Mouse (Mus musculus): ENCODE results near the gene Qtrt1. TPM values are rescaled to one million over a fixed set of nuclear protein-coding genes. Genes with fewer than 3 reads are reported as not detected.

Qtrt1 gene
- 10 to 100 TPM; 14.8 to 21.1 TPM for total RNA-seq (2021)
- long read RNA-seq, experiment 1, transcript Qtrt1-201 (10 exons, 1,316 nt) = major isoform, 16 of 22 reads
- long read RNA-seq, experiment 1, partial matches to known transcripts = 2 of 22 reads
- long read RNA-seq, experiment 1, other reads (novel, unspliced or antisense) = 4 of 22 reads
- long read RNA-seq, experiment 2, transcript Qtrt1-201 (10 exons, 1,316 nt) = major isoform, 6 of 9 reads
- long read RNA-seq, experiment 2, partial matches to known transcripts = 1 of 9 reads
- long read RNA-seq, experiment 2, other reads (novel, unspliced or antisense) = 2 of 9 reads

DNA sequence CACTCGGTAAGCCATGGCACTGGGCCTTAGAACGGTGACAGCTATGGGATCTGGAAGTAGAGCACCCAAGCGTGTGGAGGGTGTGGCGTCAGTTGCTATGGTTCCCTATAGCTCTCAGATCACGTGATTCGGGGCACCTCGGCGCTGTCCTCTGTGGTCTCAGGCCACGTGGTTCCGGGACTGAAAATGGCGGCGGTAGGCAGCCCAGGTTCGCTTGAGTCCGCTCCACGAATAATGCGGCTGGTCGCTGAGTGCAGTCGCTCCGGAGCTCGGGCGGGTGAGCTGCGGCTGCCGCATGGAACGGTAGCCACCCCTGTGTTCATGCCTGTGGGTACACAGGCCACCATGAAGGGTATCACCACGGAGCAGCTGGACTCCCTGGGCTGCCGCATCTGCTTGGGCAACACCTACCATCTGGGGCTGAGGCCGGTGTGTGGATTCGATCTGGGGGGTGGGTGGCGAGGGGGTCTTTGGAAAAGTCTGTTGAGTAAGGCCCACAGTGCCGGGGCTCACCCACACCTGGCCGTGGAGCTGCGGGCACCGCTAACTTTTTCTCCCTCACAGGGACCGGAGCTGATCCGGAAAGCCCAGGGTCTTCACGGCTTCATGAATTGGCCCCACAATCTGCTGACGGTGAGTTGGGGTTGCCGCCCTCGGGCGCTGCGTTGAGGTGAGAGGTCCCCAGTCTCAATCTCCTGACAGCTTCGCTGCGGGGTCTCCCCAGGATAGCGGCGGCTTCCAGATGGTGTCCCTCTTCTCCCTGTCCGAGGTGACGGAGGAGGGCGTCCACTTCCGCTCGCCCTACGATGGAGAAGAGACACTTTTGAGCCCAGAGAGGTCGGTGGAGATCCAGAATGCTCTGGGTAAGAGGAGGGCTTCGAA lies at the start of gene Qtrt1:
Gene Qtrt1, plus strand, starts transcription at position 169 of the 882 bp plus-strand sequence.
- DNase-seq = peak; percentile 87

DNA sequence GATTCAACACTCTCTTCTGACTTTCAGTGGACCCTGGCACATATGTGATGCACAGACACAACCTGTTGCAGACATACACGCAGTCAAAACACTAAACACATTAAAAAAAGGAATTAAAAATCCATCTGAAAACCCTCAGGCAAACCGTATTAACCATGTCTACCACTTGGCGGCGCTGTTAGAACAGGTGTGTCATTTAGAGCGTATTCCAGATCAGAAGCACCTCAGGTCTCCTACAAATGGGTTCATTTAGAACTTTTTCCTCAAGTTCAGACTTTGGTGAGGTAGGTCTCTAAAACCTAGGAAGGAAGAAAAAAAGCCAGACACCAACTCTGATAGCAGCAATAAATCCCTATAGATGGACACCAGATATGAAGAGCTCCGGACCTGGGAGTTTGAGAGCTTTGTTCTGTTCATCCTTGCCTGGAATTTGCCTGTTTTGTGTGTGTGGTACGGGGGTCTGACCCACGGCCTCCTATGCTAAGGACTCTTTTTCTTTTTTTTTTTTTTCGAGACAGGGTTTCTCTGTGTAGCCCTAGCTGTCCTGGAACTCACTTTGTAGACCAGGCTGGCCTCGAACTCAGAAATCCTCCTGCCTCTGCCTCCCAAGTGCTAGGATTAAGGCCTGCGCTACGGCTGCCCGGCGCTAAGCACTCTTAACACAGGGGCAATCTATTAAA lies 45.0 kb upstream of the Qtrt1 start:
- peak; percentile 75 for DNase-seq

DNA sequence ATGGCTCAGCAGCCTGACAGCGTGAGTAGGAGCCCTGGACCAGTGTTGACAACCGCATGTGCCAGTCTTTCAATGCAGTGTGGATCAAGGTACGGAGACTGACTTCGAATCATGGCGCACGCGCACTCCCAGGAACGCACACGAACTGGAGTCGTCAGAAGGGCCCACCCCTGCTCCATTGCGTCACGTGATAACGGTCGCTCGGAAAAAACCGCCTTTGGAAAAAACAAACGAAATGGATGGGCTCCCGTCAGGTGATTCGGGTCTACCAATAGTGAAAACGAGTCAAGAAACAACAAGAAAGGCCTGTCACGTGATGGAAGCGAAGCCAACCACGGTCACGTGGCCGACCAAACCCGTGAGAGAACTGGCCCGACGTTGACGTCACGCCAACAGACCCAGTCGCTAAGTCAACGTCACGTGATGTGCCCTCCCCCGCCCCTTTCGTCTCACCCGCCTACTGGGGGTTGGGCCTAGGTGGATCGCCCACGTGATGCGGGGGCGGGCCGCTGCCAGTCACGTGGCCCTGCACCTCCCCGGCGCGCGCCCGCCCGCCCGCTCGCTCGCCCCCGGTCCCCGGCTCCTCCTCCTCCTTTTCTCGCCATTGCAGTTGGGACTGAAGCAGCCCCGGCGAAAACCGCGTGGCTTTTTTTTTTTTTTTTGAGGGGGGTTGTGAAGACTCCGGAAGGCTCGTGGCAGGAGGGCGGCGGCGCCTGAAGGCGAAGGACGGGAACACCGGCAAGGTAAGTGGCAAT lies 44.1 kb upstream of the Qtrt1 start, which contains the start of gene Ilf3:
Gene Ilf3, plus strand, starts transcription at position 515 of the 755 bp plus-strand sequence.
- peak; percentile 100 for DNase-seq

DNA sequence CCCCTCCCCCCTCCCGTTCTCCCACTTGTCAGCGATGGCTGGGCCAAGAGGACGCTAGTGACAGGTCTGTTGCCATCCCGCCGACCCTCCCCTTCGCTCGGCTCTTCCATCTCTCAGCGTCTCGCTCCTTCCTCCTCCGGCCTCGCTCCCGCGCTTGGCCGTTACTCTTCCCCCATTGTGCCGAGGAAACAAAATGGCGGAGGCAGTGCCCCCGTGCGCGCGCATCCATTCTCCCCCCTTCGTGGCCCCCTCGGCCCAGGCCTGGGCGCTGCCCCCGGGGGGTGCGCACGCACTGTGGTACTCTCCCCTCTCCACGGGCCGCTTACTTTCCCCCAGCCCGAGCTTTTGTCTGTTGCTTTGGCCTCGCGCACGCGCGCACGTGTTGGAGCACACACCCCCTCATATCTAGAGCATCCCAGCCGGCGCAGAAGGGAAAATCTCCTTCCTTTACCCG lies 43.5 kb upstream of the Qtrt1 start:
- DNase-seq = peak; percentile 79

DNA sequence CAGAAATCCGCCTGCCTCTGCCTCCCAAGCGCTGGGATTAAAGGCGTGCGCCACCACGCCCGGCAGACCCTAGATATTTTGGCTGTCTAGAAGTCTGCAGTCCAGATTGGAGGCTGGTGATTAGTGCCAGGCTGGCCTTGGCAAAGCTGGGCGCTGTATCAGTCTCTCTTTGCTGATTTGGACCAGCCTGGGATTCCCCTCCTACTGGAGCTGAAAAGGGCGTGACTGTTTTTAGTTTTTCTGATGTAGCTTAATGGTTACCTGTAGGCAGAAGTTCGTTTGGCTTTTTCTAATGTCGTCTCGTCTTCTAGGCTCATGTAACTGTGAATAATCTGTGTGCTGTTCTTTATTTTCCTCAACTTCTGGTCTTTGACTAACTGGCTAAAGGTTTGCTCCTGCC lies 42.6 kb upstream of the Qtrt1 start:
- no peak for DNase-seq

DNA sequence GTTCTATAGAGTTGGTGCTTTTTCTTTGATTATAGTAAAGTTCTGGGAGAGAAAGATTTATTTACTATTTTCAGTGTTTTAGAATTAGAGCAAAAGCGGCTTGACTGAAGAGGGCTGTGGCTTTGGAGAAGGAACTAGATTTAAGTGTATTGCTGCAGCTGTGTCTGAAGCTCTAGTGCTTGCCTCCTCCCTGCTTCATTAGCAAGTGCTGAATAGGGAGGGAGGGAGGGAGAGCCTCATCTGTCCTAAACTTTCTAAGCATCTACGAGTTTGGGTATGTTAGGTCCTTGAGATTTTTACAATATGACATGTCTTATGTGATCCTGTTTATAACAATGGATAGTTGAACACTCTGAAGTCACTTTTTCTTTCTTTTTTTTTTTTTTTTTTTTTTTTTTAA lies 40.8 kb upstream of the Qtrt1 start:
- DNase-seq = no peak

DNA sequence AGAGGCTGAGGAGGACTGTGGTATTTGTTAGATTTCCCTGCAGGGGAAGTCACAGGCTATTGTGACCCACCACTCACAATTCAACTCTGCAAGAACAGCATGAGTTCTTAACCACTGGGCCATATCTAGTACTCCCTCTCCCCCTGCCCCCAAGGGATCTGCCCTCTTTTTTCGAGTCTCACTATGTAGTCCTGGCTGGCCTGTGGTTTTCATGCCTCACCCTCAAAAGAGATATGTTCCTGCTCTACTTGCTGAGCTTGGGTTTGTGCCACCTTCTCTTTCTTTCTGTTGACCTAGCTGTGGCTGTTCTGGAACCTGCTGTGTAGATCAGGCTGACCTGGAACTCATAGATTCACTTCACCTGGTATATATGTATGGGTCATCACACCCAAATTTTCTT lies 39.1 kb upstream of the Qtrt1 start:
- DNase-seq = no peak

DNA sequence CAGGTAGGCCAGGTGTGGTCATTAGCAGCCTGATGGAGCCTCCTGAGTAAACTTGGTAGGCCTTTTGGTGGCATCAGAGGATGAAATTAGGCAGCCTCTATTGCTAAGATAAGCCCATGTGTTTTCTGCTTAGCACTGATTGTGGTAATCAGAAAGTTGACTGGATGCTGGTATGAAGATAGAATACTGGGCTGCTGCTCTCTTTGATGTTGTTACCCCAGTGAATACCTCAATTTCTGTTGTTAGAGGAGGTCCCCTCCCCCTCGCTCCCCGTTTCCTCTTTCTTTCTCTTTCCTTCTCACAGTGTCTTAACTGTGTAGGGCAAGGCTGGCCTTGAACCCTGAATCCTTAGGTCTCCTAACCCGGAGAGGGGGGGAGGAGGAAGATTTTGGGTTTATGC lies 32.4 kb upstream of the Qtrt1 start:
- DNase-seq = no peak

DNA sequence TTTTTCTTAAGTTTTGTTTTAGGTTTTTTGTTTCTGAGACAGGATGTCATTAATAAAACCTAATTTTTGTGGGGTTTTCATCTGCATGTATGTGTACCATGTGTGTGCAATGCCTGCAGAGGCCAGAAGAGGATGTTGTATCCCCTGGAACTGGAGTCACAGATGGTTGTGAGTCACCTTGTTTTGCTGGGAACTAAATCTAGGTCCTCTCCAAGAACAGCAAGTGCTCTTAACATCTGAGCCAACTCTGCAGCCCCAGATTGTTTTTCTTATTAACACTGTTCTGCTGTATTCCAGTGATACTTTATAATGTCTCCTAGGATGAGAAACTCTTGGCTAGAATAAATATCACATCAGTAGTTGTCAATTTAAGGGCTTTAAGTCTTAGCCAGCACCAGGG lies 30.8 kb upstream of the Qtrt1 start:
- DNase-seq = no peak

DNA sequence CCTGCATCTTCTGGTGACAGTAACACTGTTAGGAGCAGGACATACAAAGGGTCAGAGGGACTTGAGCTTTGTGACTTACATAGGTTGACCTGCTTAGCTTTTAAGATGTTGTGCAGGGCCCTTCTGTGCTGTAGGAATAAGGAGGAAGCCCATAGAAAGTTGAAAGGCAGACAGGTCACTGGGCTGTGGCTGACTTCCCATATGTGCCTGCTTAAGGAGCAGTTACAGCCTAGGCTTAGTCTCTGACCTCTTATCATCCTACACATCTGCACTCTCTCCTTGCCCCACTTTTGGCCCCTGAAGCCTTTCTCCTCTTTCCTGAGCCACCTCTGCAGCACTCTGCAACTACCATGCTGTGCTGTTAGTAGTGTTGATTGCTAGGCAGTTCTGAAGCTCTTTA lies 27.7 kb upstream of the Qtrt1 start:
- DNase-seq = no peak

DNA sequence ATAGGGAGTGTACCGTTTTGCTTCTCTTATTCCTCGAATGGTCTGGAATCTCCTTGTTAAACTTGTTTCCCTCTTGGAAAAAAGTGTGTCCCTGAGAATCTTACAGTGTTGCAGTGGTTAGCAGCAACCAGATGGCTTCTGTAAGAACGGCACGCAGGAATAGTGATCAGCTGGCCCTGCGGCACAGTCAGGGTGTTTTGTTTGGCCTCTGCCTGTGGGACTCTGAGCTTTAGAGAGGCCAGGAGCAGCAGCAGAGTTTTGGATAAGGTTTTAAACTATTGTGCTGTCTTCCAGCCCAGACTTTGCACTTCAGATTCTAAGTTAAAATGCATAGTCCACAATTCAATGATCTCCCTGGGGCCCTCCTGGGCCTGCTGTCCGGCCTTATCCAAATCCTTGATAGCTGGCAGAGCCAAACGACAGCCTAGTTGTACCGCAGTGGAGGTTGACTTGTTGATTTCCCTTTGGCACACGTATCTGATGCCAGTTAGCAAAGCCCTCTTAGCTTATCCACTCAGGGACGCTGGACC lies 18.9 kb upstream of the Qtrt1 start:
- DNase-seq = no peak

DNA sequence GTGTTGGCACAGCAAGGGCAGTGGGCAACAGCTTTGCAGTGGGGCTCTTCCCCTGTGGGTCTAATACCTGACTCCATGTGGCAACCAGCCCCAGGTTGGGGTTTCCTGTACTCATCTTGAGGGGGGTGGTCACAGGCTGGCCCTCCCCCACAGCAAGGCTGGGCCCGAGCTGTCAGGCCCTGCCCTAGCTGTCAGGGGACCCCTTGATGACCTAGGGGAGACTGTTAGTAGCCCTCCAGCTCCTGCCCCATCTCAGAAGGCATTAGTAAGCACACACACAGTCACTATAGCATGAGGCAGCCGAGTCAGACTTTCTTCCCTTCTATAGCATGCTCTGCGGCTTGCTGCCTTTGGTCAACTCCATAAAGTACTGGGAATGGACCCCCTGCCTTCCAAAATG lies 15.9 kb upstream of the Qtrt1 start:
- no peak for DNase-seq

DNA sequence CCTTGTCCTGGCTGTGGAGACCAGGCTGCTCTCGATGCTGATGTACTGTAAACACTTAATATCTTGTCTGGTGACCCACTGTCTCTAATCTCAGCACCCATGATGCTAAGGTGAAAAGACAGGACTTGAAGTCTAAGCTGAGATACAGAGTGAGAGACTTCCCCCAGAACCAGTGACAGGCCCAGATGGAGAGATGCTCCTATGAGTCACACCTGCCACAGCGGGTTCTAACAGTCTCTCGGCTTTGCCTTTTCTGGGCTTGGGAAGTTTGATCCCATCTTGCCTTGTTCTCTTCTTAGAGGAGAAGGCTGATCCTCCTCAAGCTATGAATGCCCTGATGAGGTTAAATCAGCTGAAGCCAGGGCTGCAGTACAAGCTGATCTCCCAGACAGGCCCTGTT lies 14.5 kb upstream of the Qtrt1 start:
- no peak for DNase-seq

DNA sequence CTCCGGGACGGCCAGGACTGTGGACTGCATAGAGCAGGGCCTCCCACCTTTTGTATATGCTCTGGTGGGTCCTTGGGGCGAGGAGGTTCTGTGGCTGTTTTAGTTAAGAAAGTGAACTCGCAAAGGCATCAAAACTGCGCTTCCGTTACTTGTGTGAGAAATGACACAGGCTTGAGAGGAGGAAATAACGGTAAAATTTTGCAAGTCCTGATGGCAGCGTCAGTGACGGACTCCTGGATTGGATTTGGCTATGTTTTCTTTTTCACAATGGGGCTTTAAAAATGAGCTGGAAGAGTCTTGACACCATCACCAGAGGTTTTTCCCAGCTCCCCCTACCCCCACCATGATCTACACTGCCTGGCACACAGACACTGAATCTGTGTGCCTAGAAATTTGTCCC lies 10.6 kb upstream of the Qtrt1 start:
- no peak for DNase-seq

DNA sequence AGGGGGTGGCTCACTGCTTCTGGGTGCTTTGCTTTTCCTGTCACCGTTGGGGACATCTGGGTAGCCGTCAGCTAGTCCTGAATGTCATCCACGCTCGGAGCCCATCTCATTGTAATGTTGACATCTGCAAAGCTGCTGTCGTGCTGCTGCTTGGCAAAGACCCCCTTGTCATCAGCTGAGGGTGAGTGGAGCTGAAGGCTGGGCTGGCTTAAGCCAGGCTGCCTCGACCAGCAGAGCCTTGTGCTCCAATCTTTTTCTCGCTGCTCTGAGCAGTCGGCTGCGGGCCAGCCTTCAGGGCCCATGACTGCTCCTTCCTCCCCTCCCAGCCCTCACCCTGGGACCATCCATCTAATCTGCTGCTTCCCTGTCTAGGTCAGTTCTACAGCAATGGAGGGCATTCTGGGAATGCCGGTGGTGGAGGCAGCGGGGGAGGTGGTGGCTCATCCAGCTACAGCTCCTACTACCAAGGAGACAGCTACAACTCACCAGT lies 8.8 kb upstream of the Qtrt1 start:
- DNase-seq = no peak

DNA sequence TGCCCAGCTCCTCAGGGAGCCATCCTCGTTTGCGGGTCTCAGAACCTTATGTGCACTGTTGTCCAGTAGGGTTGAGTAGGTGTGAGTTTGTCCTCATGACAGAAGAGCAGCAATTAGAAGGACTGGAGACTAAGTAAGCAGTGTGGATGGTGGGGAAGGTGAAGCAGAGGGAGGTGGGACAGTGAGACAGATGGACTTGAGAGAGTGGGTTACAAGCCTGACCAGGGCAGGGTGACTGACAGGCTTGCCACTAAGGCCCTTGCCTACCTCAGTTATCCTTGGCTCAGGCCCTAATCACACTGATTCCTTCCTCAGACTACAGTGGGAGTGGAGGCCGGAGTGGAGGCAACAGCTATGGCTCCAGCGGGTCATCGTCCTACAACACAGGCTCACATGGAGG lies 7.9 kb upstream of the Qtrt1 start:
- no peak for DNase-seq

DNA sequence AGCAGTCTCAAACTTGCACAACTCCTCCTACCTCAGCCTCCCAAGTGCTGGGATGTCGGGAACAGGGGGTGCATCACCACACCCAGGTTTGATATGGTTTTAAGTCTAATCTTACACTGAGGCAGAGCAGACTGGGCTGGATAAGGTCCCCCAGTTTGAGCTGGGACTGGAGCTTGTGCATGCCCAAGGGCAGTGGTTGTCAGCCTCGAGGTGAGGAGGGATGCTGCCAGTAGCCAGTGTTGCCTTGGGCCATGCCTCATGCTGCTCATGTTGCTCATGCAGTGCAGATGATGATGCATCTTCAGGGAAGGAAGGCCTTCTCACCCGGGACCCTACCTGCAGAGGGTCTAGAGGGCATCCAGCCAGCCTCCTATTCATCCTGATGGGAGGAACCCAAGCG lies 6.1 kb upstream of the Qtrt1 start:
- DNase-seq = no peak

DNA sequence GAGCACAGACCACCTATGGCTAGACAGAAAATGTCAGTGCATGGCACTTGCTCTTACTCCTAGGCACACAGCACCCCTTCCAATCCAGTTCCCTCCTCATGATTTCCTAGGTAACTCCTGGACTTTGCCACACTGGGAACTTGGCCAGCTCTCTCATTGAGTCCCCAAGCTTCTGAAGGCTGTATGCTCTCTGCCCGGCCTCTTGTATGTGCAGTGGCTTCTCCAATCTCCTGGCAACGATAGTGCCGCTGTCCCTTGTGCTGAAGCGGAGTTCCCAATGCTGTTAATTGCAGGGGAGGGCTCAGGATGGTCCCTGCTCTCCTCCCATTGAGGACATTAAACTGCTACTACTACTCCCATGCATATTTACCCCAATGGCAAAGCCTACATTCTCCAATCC lies 3.7 kb upstream of the Qtrt1 start:
- peak; percentile 78 for DNase-seq

DNA sequence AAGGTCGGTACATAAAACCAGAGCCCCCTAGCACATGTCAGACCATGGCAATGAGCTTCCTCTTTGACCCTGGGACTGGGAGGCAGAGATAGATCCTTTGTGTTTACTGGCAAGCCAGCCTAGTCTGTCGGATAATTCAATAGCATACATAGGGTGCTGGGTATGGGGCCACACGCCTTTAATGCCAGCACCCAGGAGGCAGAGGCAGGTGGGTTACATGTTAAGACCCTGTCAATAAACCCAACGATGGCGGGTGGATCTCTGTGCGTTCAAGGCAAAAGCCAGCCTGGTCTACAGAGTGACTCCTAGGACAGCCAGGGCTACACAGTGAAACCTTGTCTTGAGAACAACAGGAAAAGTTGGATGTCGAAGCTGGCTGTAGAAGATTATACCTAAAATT lies 3.0 kb upstream of the Qtrt1 start:
- DNase-seq = no peak

DNA sequence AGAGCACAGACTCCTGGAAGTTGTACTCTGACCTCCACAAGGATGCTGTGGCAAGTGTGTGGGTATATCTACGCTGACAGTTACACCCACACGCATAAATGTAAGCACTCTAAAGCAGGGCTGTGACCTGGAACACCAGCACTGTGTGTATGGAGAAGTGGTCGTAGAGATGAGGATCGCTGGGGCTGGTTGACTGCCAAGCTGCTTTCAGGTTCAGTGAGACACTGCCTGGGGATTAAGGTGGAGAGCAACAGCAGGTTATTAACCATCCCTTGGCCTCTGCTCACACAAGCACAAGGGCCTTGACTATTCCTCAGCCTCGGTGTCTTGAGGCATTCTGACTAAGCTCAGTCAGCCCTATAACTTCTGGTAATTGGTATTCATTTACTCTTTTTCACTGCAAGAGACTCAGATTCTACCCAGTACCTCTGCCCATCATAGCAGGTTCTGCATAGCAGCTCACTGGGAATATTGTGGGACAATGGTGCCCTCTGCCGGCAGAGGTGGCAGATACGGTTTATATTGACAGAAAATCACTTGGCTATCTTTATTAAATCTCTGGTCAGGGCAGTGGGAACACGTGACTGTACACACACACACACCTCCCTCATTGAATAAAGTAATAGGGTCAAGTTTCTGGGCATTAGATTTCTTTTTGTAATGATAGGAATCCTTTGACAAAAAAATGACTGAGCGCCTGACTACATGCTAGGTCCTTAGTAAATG lies 1.9 kb upstream of the Qtrt1 start:
- DNase-seq = peak; percentile 90

DNA sequence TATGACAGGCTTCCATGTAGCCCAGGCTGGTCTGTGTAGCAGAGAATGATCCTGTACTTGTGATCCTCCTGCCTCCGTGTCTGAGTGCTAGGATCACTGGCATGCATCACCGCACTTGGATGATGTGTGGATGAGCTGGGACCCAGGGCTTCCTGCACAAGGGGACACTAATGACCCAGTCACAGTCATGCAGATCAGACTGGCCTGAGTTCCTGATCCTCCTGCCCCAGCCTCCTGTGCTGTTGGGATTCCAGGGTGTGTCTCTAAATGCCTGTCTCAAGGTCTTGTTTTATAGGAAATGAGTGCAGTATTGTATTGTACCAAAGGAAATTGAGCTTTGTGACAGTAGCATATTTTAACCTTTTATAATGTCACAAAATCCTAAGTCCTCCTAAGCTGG lies 6.2 kb downstream of the Qtrt1 start:
- DNase-seq = no peak
